Mouse (Mus musculus): ENCODE data around the gene Gnl1. TPM values are rescaled to one million over a fixed set of nuclear protein-coding genes. Genes with fewer than 3 reads are reported as not detected.
"Not testable (repeated sequence)": the region's sequence is repeated elsewhere in the genome, so short reads cannot be mapped to it uniquely, and the experiment has no call there.

The Gnl1 gene
- polyA plus RNA-seq, 1 experiment from 2014 or later, result 36.5 TPM

DNA sequence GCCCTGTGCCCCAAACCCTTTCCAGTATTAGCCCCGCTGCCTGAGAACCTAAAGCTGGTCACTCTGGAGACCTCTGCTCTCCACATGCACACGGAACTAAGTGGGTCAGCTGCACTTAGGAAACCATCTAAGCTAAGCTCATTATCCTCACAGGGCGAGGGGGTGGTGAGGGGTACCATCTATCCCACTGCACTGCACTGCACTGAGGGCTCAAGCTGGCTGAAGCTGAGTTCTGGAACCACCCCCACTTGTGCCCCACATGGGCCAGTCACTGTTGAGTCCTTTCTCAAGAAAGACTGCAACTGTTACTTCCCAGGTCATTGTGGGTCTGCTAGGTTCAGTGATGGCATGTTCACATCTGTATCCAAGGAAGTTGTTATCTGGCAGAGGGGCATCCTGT, 27.1 kb upstream of the Gnl1 start:
- WGBS, result 83% methylated on average over 2 of the region's 3 CpGs
- not testable (repeated sequence) for ATAC-seq (ENCODE audit: insufficient read depth, low FRiP score, low TSS enrichment); H3K36me3 ChIP-seq (ENCODE audit: control insufficient read depth, insufficient read depth, low read length); H3K9ac ChIP-seq (ENCODE audit: low read length); H3K27ac ChIP-seq (ENCODE audit: low read depth, low read length); H3K9me3 ChIP-seq (ENCODE audit: control insufficient read depth, low read length); DNase-seq (ENCODE audit: low spot score); H3K4me2 ChIP-seq (ENCODE audit: low read depth); H3K4me1 ChIP-seq (ENCODE audit: control insufficient read depth, insufficient read depth, low read length); H3K27me3 ChIP-seq (ENCODE audit: control insufficient read depth, insufficient read depth, low read length); H3K4me3 ChIP-seq (ENCODE audit: low read depth, low read length)

DNA sequence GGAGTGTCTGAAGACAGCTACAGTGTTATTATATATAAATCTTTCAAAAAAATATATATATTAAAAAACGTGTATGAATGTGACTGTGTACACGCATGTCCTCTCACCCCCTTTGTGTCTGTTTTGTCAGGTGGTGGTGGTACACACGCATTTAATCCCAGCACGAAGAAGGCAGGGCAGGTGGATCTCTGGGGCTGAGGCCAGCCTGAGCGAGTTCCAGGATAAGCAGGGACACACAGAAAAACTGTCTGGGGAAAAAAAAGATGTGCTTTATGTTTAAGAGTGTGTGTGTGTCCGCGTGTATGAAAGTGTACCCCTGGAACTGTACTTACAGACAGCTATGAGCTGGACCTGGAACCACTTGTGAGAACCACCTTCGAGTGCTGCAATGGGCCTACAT, 25.0 kb upstream of the Gnl1 start:
- Histone ChIP-seq H3K27me3 (ENCODE audit: control insufficient read depth, insufficient read depth, low read length) (no peaks in the 10 kb centered on the region), H3K27ac (ENCODE audit: low read depth, low read length) (no peak overlapping the region), H3K4me1 (ENCODE audit: control insufficient read depth, insufficient read depth, low read length) (no peaks in the 10 kb centered on the region), H3K4me2 (ENCODE audit: low read depth) (no peak overlapping the region), H3K36me3 (ENCODE audit: control insufficient read depth, insufficient read depth, low read length) (peaks cover 23% of the 10 kb centered on the region), H3K9ac (ENCODE audit: low read length) (no peak overlapping the region), H3K9me3 (ENCODE audit: control insufficient read depth, low read length) (no peaks in the 10 kb centered on the region), H3K4me3 (ENCODE audit: low read depth, low read length) (no peak overlapping the region)
- no peak for DNase-seq (ENCODE audit: low spot score)
- ATAC-seq (ENCODE audit: insufficient read depth, low FRiP score, low TSS enrichment), result no peak
- WGBS, result 80% methylated on average over 8 of the region's 8 CpGs

DNA sequence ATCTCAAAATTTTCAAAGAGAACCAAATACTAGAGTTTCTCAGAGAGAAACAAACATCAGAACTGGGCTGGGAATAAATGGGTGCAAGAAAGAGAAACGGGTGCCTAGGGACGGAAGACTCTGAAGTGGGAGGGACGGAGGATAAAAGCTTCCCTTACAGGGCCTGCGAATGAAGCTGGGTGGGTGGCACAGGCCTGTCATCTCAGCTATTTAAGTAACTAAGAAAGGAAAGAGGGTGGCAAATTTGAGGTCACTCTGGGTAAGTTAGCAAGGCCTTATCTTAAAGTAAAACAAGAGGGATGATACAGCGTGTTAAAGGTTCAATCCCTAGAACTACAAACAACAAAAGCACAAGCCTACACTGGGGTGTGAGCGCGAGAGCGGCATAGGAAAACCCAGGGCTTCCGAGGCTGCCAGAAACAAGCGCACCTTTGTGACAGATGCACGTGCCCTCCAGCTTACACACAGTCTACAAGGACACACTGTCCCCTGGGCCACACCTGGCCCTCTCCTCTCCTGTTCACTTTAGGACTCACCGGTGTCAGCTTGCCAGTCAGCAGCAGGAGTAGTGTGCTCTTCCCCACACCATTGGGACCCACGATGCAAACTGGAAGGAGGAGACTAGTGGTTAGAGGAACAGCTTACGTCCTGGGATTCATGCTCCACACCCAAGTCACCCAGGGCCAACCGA, 21.0 kb upstream of the Gnl1 start:
- no peak for ATAC-seq (ENCODE audit: insufficient read depth, low FRiP score, low TSS enrichment)
- Histone ChIP-seq H3K4me3 (ENCODE audit: low read depth, low read length) (no peak overlapping the region), H3K4me2 (ENCODE audit: low read depth) (no peak overlapping the region), H3K4me1 (ENCODE audit: control insufficient read depth, insufficient read depth, low read length) (no peaks in the 10 kb centered on the region), H3K9me3 (ENCODE audit: control insufficient read depth, low read length) (no peaks in the 10 kb centered on the region), H3K27me3 (ENCODE audit: control insufficient read depth, insufficient read depth, low read length) (no peaks in the 10 kb centered on the region), H3K27ac (ENCODE audit: low read depth, low read length) (no peak overlapping the region), H3K36me3 (ENCODE audit: control insufficient read depth, insufficient read depth, low read length) (peaks cover 42% of the 10 kb centered on the region), H3K9ac (ENCODE audit: low read length) (no peak overlapping the region)
- WGBS, result 97% methylated on average over 15 of the region's 15 CpGs
- no peak for DNase-seq (ENCODE audit: low spot score)

DNA sequence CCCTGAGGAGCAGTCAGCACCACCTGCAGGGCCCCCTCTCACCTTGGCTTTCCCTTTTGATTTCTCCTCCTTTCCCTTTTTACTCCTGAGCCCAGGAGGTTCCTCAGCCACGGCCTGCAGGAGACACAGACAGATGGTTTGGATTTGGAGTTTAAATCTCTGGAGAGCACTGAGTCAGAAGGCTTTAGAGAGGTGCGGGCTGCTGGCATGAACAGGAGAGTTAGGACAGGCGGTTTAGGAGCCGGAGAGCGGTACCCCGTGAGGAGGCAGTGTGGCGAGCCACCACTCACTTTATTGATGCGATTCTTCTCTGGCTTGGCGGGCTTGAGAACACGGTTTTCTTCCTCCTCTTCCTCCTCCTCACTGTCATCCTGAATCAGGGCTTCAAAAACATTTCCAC, 16.4 kb upstream of the Gnl1 start:
- Histone ChIP-seq H3K9ac (ENCODE audit: low read length) (no peak overlapping the region), H3K36me3 (ENCODE audit: control insufficient read depth, insufficient read depth, low read length) (peaks cover 31% of the 10 kb centered on the region), H3K4me1 (ENCODE audit: control insufficient read depth, insufficient read depth, low read length) (no peaks in the 10 kb centered on the region), H3K4me2 (ENCODE audit: low read depth) (no peak overlapping the region), H3K27ac (ENCODE audit: low read depth, low read length) (no peak overlapping the region), H3K9me3 (ENCODE audit: control insufficient read depth, low read length) (no peaks in the 10 kb centered on the region), H3K27me3 (ENCODE audit: control insufficient read depth, insufficient read depth, low read length) (no peaks in the 10 kb centered on the region), H3K4me3 (ENCODE audit: low read depth, low read length) (no peak overlapping the region)
- ATAC-seq (ENCODE audit: insufficient read depth, low FRiP score, low TSS enrichment), result no peak
- WGBS, result 93% methylated on average over 10 of the region's 10 CpGs
- DNase-seq (ENCODE audit: low spot score), result no peak

- WGBS, result 92% methylated on average over 2 of the region's 2 CpGs
- Histone ChIP-seq H3K36me3 (ENCODE audit: control insufficient read depth, insufficient read depth, low read length) (peaks cover 7% of the 10 kb centered on the region), H3K27me3 (ENCODE audit: control insufficient read depth, insufficient read depth, low read length) (no peaks in the 10 kb centered on the region), H3K4me3 (ENCODE audit: low read depth, low read length) (no peak overlapping the region), H3K9ac (ENCODE audit: low read length) (no peak overlapping the region), H3K9me3 (ENCODE audit: control insufficient read depth, low read length) (no peaks in the 10 kb centered on the region), H3K4me2 (ENCODE audit: low read depth) (no peak overlapping the region), H3K27ac (ENCODE audit: low read depth, low read length) (no peak overlapping the region), H3K4me1 (ENCODE audit: control insufficient read depth, insufficient read depth, low read length) (peaks cover 7% of the 10 kb centered on the region)
- DNase-seq (ENCODE audit: low spot score) (no peak), ATAC-seq (ENCODE audit: insufficient read depth, low FRiP score, low TSS enrichment) (no peak)
These were observed 12.0 kb upstream of the Gnl1 start for GRCm38 (mm10) chr17:35967621-35968020.

GRCm38 (mm10) chr17:35969418-35970389, 9.9 kb upstream of the Gnl1 start, which contains the start of gene Abcf1:
Gene Abcf1, minus strand, starts transcription at chr17:35969761.
- Histone ChIP-seq H3K4me2 (ENCODE audit: low read depth) (peak within 1 kb of the TSS; percentile 84), H3K9me3 (ENCODE audit: control insufficient read depth, low read length) (no peaks in the 10 kb centered on the region), H3K9ac (ENCODE audit: low read length) (peak within 1 kb of the TSS; percentile 81), H3K27ac (ENCODE audit: low read depth, low read length) (peak within 1 kb of the TSS; percentile 42; the same call in 1 of the 2 replicates), H3K4me3 (ENCODE audit: low read depth, low read length) (peak within 1 kb of the TSS; percentile 92), H3K4me1 (ENCODE audit: control insufficient read depth, insufficient read depth, low read length) (peaks cover 7% of the 10 kb centered on the region), H3K36me3 (ENCODE audit: control insufficient read depth, insufficient read depth, low read length) (peaks cover 10% of the 10 kb centered on the region), H3K27me3 (ENCODE audit: control insufficient read depth, insufficient read depth, low read length) (no peaks in the 10 kb centered on the region)
- peak; percentile 98 for ATAC-seq (ENCODE audit: insufficient read depth, low FRiP score, low TSS enrichment)
- DNase-seq (ENCODE audit: low spot score), result peak; percentile 99
- under 1% methylated on average over 68 of the region's 68 CpGs for WGBS

DNA sequence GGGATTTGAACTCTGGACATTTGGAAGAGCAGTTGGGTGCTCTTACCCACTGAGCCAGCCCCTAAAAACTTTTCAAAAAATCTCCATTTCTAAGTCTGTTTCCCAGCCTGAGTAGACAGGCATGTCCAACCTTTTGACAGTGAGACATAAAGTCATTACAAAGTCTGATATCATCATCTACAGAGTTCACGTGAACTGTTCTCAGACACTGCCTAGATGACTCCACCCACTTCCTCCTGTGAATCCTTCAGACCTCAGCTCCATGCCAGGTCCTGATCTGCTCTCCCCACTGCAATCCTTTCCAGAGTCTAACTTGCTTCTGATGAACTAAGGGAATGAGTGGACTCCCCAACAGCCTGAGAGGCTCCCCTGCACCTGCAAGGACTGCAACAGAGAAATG, 7.5 kb upstream of the Gnl1 start:
- H3K4me1 ChIP-seq (ENCODE audit: control insufficient read depth, insufficient read depth, low read length), result peaks cover 7% of the 10 kb centered on the region
- peaks cover 8% of the 10 kb centered on the region for H3K36me3 ChIP-seq (ENCODE audit: control insufficient read depth, insufficient read depth, low read length)
- ATAC-seq (ENCODE audit: insufficient read depth, low FRiP score, low TSS enrichment) (no peak), DNase-seq (ENCODE audit: low spot score) (no peak)
- H3K9me3 ChIP-seq (ENCODE audit: control insufficient read depth, low read length), result no peaks in the 10 kb centered on the region
- no peak overlapping the region for H3K4me3 ChIP-seq (ENCODE audit: low read depth, low read length)
- H3K27ac ChIP-seq (ENCODE audit: low read depth, low read length), result no peak overlapping the region
- 90% methylated on average over 1 of the region's 1 CpGs for WGBS
- H3K27me3 ChIP-seq (ENCODE audit: control insufficient read depth, insufficient read depth, low read length), result no peaks in the 10 kb centered on the region
- H3K9ac ChIP-seq (ENCODE audit: low read length), result no peak overlapping the region
- no peak overlapping the region for H3K4me2 ChIP-seq (ENCODE audit: low read depth)

DNA sequence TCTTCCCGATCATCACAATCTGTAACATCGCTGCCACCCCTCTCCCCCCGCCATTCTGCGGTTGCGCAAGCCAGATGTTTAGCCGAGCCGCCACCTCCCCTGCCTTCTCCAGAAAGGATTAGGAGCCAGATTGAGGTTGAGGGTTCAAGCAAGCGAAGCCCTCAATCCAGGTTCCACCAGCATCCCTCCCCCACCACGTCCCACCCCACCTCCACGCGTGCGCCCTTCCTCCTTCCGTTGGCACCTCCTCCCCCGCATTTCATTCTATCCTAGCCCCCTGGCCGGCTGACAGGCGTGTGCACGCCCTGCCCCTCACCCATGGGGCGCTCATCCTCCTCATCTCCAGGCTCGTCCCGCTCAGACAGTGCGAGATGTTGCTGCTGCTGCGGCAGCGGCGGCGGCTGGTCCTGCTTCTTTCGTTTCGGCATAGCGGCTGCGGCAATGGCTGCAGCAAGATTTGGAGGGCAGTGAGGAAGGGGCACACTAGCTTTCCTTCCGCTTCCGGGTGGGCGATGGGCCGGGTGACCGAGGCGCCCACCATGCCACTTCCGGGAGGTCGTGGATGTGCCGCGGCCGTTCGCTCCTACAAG, 745 bp upstream of the Gnl1 start:
- WGBS, result under 1% methylated on average over 41 of the region's 41 CpGs
- Histone ChIP-seq H3K9me3 (ENCODE audit: control insufficient read depth, low read length) (no peaks in the 10 kb centered on the region), H3K4me2 (ENCODE audit: low read depth) (peak overlapping the region; percentile 92), H3K27ac (ENCODE audit: low read depth, low read length) (peak overlapping the region; percentile 90), H3K4me1 (ENCODE audit: control insufficient read depth, insufficient read depth, low read length) (peaks cover 10% of the 10 kb centered on the region), H3K27me3 (ENCODE audit: control insufficient read depth, insufficient read depth, low read length) (no peaks in the 10 kb centered on the region), H3K9ac (ENCODE audit: low read length) (peak overlapping the region; percentile 74), H3K36me3 (ENCODE audit: control insufficient read depth, insufficient read depth, low read length) (peaks cover 12% of the 10 kb centered on the region), H3K4me3 (ENCODE audit: low read depth, low read length) (peak overlapping the region; percentile 56)
- ATAC-seq (ENCODE audit: insufficient read depth, low FRiP score, low TSS enrichment), result peak; percentile 86
- DNase-seq (ENCODE audit: low spot score), result peak; percentile 92
